Mouse (Mus musculus) CH12.LX (cell line): ENCODE results near the gene Tjp3.

Experiments used
- BHLHE40 ChIP-seq: IDR thresholded peaks from 2 replicates; pipeline ENCODE4 v1.6.1; 2011; ENCODE audit warnings: mild to moderate bottlenecking, low read depth, low read length, improper control_type of control experiment
- CHD1 ChIP-seq: IDR thresholded peaks from 2 replicates; pipeline ENCODE4 v1.6.1; 2012; ENCODE audit warnings: low read depth, low read length, improper control_type of control experiment, inconsistent platforms
- CTCF ChIP-seq, 2 experiments: IDR thresholded peaks in 1 of 2; conservative IDR thresholded peaks in 1 of 2; 2 replicates each; pipeline ENCODE4 v1.5.1; 2011 to 2012; ENCODE audit warnings: low read depth in 2 of 2, low read length in 2 of 2, improper control_type of control experiment in 1 of 2, inconsistent platforms in 1 of 2, mild to moderate bottlenecking in 1 of 2, moderate library complexity in 1 of 2
- E2F4 ChIP-seq: IDR thresholded peaks from 2 replicates; pipeline ENCODE4 v1.6.1; 2011; ENCODE audit warnings: low read depth, low read length, improper control_type of control experiment; ENCODE audit not compliant: insufficient replicate concordance
- EP300 ChIP-seq: IDR thresholded peaks from 2 replicates; pipeline ENCODE4 v1.6.1; 2011; ENCODE audit warnings: low read length, improper control_type of control experiment
- GABPA ChIP-seq: IDR thresholded peaks from 2 replicates; pipeline ENCODE4 v1.6.1; 2012; ENCODE audit warnings: low read depth, low read length, improper control_type of control experiment, inconsistent platforms; ENCODE audit not compliant: insufficient replicate concordance
- HCFC1 ChIP-seq: IDR thresholded peaks from 2 replicates; pipeline ENCODE4 v1.6.1; 2012; ENCODE audit warnings: low read depth, mild to moderate bottlenecking, inconsistent platforms, low read length, improper control_type of control experiment
- JUN ChIP-seq: IDR thresholded peaks from 2 replicates; pipeline ENCODE4 v1.6.1; 2011; ENCODE audit warnings: low read depth, mild to moderate bottlenecking, low read length, improper control_type of control experiment, moderate library complexity; ENCODE audit not compliant: insufficient read depth
- POLR2A ChIP-seq: IDR thresholded peaks from 2 replicates; pipeline ENCODE4 v1.6.1; 2011; ENCODE audit warnings: low read depth, mild to moderate bottlenecking, improper control_type of control experiment, low read length
- TCF12 ChIP-seq: IDR thresholded peaks from 2 replicates; pipeline ENCODE4 v1.6.1; 2014; ENCODE audit warnings: low read depth, mild to moderate bottlenecking, inconsistent platforms, low read length, improper control_type of control experiment
- USF1 ChIP-seq: IDR thresholded peaks from 2 replicates; pipeline ENCODE4 v1.6.1; 2014; ENCODE audit warnings: low read depth, mild to moderate bottlenecking, inconsistent platforms, low read length, improper control_type of control experiment
- USF2 ChIP-seq: conservative IDR thresholded peaks from 2 replicates; pipeline ENCODE4 v1.6.1; 2011; ENCODE audit warnings: low read depth, low read length, improper control_type of control experiment

GRCm38 (mm10) chr10:81266211-81267105 is 24.9 kb downstream of the Tjp3 start, which contains the start of the genes Mrpl54 and Apba3:
- TF ChIP-seq EP300 (no peak), CTCF (conservative IDR thresholded peaks at IDR 0.05 in 1 of 2, IDR thresholded peaks at IDR 0.05 in 1 of 2; ENCODE audit: low read depth in 2 of 2, low read length in 2 of 2) (no peak), E2F4 (no peak), TCF12 (peak; percentile 85), JUN (peak; percentile 3; the same call in 1 of the 2 replicates), HCFC1 (peak; percentile 98), CHD1 (no peak), GABPA (peak; percentile 34; the same call in 1 of the 2 replicates), USF1 (no peak; the same call in 1 of the 2 replicates), BHLHE40 (peak; percentile 100), USF2 (no peak), POLR2A (peak; percentile 82; the same call in 1 of the 2 replicates)
